Mouse (Mus musculus) left cerebral cortex, adult 11 months (tissue): ENCODE results near the gene Gtf2h3.
"Not testable (repeated sequence)": the region's sequence is repeated elsewhere in the genome, so short reads cannot be mapped to it uniquely, and the experiment has no call there.

Source experiments
- DNase-seq: peaks from one replicate; pipeline ENCODE4 v3.0.0; 2022; ENCODE audit warnings: low spot score

Gene Gtf2h3

GRCm38 (mm10) chr5:124578633-124579317 is at the start of gene Gtf2h3, which contains the start of gene Eif2b1:
Gene Gtf2h3, plus strand, starts transcription at chr5:124579140.
Gene Eif2b1, minus strand, starts transcription at chr5:124579131.
- peak; percentile 88 for DNase-seq

GRCm38 (mm10) chr5:124529191-124529651 is 49.7 kb upstream of the Gtf2h3 start:
- no peak for DNase-seq

GRCm38 (mm10) chr5:124529697-124530096 is 49.2 kb upstream of the Gtf2h3 start:
- no peak for DNase-seq

DNA sequence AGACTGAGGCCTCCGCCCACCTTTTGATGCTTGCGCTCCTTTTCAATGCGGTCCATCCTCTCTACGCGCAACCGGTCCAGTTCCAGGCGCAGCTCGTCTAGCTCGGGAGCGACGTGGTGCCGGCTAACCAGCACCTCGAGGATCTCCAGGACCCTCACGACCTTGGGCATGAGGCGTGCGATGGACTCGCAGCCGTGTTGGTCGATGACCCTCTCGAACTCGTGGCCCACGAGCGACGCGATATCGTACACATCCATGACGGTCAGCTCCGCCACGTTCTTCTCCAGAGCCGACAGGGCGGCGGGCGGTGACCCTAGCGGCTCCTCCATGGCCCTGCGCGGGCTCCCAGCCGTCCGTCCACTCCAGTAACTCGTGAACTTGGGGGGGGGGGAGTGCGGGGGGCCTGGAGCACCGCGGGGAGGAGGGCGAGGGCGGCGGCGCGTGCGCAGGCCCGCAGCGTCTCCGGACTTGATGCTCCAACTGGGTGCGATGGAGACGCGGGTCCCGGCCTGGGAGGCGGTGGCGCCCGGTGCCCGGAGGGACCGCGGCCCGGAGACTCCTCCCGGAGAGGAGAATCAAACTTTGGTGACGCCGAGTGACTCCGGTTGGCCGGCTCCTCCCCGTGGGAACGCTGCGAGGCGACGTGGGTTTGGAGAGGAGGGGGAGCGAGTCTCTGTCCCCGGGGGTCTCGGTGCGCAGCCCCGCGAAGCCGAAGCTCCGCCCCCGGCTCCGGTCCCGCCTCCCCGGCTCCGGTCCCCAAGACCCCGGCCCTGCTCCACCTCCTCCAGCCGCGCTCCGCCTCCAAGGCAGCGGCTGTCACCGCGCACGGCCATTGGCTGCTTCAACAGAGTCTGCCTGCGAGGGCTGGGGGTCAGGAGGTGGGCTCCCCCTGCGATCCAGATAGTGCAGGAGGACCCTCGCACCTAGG is 48.0 kb upstream of the Gtf2h3 start, which contains the start of gene Rilpl1:
Gene Rilpl1 (minus strand): TSS at position 737 of the 928 bp plus-strand sequence.
- DNase-seq, result peak; percentile 62

GRCm38 (mm10) chr5:124531583-124531930 is 47.4 kb upstream of the Gtf2h3 start:
- no peak for DNase-seq

- no peak for DNase-seq
Observed at GRCm38 (mm10) chr5:124532451-124532850, 46.5 kb upstream of the Gtf2h3 start.

DNA sequence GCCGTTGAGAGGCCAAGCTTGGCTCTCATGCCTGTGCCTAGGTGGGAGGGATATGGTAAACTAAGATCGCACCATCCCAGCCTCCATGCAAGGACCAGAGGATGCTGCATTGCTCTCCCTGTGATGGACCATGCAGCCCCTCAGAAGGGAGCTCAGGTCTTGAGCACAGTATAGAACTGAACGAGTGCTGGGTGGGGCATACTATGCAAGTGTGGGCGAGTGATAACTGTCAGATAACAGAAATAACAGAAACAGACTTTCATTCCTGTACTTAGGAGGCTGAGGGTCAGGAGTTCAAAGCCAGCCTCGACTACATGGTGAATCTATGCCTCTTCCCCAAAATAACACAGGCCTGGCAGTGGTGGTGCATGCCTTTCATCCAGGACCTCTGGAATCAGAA is 43.9 kb upstream of the Gtf2h3 start:
- DNase-seq, result no peak

DNA sequence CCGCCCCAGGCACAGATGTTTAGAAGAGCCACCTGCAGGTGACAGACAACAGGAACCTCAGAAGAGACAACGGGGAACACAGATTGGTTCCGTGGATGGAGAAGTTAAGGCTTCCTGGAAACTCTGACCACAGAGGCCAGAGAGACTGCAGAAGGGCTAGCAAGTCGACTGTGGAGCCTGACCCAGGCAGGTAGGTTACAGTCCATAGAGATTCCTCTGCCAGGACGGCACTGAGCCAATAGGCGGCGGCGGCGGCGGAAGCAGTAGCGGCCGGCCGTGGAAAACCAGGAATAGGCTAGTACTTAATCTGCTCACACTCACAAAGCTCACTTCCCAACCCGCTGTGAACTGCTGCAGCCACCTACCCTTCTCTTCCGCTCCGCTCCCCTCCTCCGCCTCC is 42.2 kb upstream of the Gtf2h3 start:
- DNase-seq, result no peak

GRCm38 (mm10) chr5:124538813-124539792 is 39.8 kb upstream of the Gtf2h3 start:
- peak; percentile 68 for DNase-seq

DNA sequence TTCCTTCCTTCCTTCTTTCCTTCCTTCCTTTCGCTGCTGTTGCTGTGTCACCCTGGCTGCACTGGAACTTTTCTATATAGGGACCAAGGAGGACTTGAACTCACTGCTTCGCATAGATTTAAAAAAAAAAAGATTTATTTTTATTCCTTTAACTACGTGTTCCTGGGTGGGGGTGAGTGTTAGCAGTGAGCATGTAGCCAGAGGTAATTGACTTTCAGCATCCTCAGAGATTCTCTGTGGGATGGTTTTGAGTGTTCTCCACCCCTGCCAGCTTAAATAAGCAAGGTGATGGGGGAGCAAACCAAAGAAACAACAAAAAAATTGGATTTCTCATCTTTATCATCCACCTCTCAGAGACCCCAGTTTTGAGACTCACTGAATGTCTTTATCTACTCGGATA is 39.0 kb upstream of the Gtf2h3 start:
- DNase-seq, result no peak

GRCm38 (mm10) chr5:124540383-124540786 is 38.6 kb upstream of the Gtf2h3 start, which contains the start of gene Tmed2:
Gene Tmed2, plus strand, starts transcription at chr5:124540695.
- DNase-seq, result peak; percentile 96

DNA sequence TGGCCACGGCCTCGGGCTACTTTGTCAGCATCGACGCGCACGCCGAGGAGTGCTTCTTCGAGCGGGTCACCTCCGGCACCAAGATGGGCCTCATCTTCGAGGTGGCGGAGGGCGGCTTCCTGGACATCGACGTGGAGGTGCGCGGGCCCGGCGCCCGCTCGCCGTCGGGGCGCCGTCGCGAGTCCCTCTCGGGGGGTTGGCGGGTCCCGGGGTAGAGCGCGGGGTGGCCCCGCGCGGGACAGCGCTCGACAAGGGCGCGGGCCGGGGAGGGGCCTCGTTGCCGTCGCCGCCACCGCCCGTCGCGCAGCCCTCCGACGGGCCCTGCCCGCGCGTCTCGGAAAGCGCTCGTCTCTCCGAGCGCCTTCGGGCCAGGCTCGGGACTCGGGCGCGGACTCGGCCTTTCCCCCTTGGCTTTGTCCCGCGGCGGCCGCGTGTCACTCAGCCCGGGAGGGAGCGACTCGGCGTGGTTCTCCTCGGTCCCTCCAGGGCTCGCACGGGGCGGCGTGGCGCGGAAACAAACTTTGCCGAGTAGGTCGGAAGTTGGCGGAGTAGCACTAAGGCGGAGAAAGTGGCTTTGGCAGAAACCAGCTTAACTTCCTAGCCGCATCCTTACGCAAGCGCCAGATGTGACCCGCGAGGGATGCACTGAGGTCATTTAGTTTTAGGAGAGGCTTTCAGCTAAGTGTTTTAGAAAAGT is 37.9 kb upstream of the Gtf2h3 start:
- DNase-seq, result no peak

DNA sequence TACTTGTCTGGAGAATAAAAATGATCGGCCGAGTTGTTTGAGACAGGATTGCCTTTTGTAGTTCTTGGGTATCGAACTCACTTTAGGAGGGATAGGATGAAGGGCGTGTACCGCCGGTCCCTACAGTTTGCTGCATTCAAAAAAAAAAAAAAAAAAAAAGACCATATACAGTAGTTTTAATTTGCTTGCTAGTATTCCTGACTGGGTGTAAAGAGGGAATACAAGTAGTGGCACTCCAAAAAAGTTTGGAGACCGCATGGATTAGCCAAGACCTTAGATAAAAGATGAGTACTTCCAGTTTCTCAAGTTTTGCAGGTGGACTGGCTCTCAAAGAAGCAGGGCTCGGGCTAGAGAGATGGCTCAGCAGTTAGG is 37.4 kb upstream of the Gtf2h3 start:
- no peak for DNase-seq

DNA sequence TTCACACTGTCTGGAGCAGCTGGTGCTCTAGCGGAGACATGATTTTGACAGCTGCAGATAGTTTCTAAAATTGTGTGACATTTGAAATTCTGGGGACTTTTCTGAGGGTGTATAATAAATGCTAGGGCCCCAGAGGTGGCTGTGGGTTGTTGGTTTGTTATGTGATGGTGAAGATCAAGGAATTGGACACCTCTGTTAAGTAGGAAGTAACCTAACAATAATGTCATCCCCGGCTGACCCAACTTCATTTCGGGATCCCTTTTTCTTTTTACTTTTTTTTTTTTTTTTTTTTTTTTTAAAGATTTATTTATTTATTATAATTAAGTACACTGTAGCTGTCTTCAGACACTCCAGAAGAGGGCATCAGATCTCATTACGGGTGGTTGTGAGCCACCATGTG is 28.2 kb upstream of the Gtf2h3 start:
- DNase-seq, result not testable (repeated sequence)

DNA sequence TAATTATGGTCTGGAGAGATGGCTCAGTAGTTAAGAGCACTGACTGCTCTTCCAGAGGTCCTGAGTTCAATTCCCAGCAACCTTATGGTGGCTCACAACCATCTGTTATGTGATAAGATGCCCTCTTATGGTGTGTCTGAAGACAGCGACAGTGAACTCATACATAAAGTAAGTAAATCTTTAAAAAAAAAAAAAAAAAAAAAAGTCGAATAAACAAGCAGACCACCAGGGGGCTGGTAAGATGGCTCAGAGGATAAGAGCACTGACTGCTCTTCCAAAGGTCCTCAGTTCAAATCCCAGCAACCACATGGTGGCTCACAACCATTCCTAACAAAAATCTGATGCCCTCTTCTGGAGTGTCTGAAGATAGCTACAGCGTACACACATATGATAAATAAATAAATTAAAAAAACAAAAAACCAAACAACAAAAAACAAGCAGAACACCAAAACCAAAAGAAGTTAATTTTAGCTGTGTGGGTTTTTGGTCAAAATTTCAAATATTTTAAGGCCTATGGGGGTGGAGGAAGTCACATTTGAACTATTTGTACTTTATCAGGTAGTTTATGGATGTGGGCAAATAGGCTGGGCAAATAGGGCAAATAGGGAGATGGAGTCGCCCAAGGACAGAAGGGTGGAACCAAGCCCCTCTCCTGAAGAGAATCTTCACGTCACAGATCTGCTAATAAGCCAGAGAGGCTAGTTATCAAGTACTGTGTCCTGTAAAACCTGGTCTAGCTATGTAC is 27.4 kb upstream of the Gtf2h3 start:
- not testable (repeated sequence) for DNase-seq

GRCm38 (mm10) chr5:124552094-124552472 is 26.9 kb upstream of the Gtf2h3 start:
- DNase-seq, result no peak

DNA sequence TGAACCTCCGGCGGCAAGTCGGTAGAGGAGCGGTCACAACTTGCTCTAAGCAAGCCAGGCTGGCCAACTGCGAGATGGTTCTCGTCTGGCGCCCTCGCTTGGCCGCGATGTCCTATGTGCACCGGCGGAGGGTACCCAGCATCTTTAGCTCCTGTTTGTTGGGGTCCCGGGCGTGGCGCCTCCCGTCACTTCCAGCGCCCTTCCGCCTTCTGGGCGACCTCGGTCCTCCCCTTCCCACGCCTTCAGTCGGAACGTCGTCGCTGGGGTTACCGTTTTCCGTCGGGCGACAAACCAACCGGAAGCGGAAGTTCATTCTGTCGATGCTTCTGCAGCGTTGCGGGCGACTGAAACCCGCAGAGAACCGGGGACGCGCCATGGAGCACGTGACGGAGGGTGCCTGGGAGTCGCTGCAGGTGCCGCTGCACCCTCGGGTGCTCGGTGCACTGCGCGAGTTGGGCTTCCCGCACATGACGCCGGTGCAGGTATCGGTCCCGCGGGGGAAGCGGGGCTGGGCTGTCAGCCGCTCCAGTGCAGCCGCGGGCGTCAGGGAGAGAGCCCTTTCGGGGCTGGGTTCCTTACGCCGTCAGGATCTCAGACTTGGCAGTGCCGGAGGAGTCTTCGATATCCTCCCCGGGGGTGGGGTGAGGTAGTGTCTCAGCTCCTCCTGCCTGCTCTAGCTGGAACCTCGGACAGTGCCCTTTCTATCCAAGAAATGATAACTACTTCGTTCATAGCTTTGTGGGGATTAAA is 26.2 kb upstream of the Gtf2h3 start, which contains the start of gene Ddx55:
Gene Ddx55 (plus strand): TSS at position 307 of the 750 bp plus-strand sequence.
- peak; percentile 80 for DNase-seq

- no peak for DNase-seq
Observed at GRCm38 (mm10) chr5:124553607-124554006, 25.3 kb upstream of the Gtf2h3 start.

- no peak for DNase-seq
Observed at GRCm38 (mm10) chr5:124555145-124555544, 23.8 kb upstream of the Gtf2h3 start.

DNA sequence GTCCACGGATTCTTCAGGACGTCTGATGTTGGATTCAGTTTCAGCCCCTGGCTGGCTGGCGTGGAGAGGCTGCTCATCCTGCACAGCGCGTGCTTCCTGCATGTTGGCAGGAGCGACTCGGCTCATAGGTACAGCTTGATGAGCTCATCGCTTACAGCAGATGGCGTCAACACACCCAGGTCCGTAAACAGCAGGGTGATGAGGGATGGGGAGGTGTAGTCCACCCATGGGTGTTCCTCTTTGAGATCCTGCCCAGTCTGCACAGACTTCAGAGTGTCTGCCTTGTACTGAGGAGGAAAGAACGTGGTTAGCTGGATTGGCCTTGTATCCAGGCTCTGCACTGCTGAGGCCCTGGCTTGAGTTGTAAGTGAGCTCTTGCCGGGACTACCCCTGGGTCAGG is 7.9 kb upstream of the Gtf2h3 start:
- peak; percentile 41 for DNase-seq
